Mouse (Mus musculus) kidney, adult 8-10 months (tissue): ENCODE results near the gene Usf1.

ENCODE experiments used
- DNase-seq, 2 experiments: peaks; one replicate each; pipeline ENCODE4 v3.0.0; 2022

Usf1 gene

DNA sequence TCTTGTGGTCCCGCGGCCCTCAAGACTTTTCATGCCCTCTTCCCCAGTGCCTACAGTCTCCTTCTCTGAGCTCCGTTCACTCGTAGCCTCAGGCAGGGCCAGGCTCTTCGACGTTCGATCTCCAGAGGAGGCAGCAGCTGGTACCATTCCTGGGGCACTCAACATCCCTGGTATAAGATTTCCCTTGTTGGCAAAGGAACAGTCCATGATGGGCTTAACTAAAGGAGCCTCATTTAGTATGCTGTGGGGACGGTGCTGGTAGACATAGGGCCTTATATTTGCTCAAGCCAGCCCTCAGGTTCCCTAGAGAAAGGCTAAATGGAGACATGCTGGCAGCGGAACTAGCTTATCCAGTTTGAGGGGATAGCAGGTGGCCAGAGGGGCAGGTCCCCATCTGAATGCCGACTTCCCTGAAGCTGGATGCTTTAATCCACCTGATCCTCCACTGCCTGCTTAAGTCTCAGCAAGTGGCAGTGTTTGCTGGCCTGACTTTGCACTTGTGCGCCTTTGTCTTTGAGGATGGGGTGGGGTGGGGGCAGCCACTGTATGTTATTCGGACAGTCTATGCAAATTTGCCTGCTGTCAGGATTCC is 8.3 kb downstream of the Usf1 start:
- DNase-seq = no peak

DNA sequence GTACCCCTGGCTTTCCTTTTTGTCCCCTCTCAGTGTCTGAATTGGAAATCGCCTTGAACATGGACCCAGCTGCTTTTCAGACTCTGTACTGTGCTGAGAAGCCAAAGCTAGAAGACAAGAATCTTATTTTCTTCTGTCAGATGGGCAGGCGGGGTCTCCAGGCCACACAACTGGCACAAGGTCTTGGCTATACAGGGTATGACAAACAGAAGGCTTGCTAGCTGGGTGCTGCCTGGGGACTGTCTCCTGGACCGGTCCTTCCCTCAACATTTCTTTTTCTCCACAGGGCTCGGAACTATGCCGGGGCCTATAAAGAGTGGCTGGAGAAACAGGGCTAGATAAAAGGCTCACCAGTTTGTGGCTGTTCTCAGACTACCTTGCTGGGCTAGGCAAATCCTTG is 8.8 kb downstream of the Usf1 start:
- no peak for DNase-seq

DNA sequence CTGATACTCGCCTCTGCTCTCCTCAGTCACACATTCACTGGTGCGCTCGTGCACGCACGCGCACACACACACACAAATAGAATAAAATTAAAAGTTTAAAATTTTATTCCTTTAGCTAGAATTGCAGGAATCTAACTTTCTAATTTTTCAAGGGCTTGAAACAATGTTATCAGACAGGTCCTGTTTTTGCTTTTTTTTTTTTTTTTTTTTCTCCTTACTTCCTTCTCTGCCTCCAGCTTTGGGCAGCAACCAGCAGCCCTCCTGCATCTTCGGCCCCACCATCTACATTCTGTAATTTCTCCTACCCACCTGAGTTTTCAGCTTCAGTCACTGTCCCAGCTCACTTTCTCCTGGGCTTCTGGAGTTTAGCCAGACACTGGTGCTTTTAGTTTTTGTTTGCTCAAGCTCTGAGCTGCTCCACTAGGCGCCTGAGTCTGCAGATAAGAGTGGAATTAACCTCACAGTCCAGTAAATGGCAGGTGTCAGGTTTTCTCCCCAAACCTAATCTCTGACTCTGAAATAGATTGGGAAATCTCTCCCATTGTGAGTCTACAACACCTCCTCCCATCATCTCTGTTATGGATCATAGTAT is 11.5 kb downstream of the Usf1 start:
- no peak for DNase-seq

DNA sequence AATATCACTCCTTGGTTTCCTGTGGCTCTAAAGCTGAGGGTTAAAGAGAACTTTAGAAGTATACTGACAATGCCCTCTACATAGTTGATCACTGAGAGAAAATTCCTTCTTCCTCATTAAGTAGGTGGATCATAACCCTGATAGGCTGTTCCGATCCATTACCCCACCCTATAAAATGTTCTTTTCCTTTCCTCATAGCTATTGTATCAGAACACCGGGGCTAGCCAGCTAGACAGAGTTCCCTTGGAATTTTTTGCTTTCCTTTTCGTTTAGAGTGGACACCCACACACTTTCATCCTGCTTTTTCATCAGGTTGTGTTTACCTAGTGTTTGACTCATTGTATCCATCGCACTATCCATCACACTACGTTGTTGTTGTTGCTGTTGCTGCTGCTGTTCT is 13.5 kb downstream of the Usf1 start:
- DNase-seq = no peak

DNA sequence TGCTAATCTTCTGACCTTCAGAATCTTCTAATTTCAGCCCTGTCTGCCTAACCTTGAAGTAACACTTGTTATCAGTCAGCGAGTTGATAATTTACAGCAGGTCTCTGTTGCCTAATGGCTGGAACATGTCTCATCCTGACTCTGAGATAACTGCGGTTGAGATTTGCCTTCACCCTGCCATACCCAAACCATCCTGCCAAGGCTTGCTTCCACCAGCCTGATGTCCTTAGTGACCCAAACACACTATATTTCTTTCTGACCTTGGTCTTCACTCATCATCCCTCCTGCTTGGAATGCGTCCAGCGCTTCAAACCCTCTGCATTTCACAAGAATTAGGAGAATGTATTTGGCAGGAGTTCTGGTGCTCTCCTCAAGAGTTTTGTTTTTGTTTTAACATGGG is 14.0 kb downstream of the Usf1 start:
- DNase-seq = no peak

DNA sequence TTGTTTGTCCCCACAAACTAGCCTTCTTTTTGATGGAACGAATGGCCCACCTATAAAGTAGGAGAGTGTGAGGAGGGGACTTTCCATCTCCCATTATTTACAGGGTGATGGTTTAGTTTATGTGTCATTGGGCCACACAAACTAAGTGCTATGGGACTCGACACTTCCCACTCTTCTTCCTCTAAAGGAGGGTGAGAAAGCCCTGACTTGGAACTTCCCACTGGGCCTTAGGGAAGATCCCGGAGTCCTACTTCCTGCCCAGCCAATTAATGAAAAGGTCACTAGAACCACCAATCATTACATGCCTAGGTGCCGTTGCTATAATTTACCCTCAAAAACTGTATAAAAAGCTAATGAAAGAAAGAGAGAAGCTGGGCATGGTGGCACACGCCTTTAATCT is 21.0 kb downstream of the Usf1 start:
- no peak for DNase-seq

DNA sequence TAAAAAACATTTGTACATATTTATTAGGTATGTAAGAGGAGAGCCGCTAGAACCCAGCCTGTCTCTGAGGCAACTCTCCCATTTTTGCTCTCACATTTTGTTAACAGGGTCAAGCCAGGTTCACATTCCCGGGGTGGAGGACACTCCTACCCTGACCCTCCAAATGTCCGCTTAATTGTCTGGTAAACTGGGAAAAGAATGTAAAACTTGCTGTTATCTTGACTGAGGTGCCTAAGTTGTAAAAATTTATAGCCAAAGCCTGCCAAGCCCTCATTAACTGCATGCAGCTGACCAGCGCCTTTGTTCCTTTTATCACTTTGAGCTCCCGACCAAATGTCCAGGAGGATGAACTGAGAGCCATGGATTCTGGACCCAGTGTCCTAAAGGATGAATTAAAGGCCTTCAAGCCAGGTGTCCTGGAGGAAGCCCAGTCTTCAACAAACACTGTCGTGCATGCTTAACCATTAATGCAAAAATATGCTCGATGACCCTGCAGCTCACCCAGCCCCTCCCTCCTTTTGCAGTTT is 24.2 kb downstream of the Usf1 start:
- no peak for DNase-seq

DNA sequence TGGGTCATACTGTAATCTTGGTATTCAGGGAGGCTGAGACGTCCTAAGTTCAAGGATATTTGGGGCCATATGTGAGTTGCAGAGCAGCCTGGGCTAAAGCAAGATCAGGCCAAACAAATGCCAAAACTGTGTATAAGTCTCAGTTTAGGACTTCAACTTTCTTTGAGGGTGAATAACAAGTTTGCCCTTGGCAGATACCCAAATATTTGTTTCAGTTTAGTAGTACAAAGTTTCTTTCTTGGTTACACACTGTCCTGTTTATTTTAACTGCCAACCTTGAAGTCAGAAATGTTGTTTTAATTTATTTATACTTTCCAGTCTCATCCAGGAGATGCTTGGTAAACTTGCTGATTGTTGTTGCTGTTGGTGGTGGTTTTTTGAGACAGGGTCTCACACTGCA is 24.9 kb downstream of the Usf1 start:
- no peak for DNase-seq

DNA sequence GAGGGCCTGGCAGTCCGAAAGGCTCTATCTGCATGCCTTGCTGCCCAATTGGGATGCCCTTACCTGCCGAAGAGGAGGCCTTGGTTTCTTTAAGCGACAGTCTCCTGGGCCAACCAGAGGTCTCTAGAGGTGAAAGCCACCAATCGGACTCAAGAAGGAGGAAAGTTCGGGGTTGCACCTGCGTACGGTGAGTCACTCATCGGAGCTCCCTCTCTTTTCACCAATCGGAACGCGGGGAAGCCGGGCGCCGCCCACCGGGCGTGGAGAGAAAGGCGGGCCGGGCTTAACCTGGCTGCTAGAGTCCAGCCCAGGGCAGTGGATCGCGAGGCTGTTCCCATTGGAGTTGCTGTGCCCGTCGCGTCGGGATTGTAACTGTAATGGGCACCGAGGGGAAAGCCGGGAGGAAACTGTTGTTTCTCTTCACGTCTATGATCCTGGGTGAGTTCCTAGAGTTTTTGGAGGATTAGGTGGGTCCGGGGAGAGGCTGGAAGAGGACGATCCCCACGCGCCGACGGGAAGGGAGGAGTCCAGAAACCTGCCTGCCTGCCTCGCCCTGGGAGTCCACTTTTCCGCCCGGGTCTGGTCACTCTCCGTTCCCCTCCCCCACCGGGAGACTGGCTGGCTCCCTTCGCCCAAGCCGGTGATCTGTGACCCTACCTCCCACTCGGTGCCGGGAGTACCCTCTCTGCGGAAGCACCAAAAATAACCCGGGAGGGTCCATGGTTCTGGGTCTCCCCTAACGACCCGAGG is 26.3 kb downstream of the Usf1 start, which contains the start of gene F11r:
F11r (plus strand) TSS at position 272 of the 750 bp plus-strand sequence.
- peak; percentile 98 for DNase-seq

DNA sequence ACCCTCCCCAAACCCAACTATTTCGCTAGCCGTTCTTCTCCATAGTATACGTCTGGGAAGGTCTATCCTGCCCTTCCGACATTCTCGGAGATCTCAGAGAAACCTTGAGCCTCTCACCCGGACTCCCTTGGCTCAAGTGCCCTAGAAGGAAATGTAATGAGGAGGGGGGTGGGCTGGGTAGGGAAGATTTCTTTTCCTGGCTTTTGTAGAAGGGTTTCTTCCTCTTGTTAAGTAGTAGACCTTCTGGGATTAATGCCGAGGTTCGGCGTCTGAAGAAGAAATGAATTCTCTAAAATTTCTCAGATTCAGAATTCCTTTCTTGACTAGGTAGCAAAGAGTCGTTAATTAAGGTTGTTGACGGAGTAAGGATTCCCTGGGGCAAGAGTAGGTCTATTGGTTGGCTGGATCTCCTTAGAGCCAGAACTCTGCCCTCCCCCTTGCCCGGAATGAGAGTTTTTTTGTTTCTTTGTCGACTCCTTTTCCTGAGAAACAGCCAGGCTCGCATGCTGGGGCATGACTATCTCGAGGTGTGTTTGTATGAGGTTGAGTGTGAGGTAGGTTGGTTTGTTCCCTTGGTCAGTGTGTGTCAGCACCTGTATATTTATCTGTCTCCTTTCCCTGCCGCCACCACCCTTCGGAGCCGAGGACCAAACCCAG is 27.0 kb downstream of the Usf1 start:
- peak; percentile 30 to 35 for DNase-seq

DNA sequence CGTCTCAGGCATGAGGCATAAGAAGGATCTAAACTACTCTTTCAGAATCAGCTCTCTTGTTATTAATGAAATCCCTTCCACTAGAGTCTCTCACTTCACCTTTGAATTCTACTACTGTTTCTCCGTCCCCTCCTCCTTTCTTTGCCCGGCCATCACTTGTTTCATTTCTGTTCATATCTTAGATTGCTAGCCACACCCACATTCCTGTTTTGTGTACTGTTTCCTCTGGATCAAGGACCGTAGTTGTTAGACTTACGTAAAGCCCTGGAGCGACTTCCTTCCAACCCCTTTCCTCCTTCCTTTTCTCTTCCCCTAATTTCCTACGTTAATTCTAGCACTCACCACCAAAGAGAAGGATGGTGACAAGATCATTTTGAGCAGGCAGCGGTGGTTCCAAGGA is 28.0 kb downstream of the Usf1 start:
- DNase-seq = peak in 1 of 2 experiments; percentile 29

DNA sequence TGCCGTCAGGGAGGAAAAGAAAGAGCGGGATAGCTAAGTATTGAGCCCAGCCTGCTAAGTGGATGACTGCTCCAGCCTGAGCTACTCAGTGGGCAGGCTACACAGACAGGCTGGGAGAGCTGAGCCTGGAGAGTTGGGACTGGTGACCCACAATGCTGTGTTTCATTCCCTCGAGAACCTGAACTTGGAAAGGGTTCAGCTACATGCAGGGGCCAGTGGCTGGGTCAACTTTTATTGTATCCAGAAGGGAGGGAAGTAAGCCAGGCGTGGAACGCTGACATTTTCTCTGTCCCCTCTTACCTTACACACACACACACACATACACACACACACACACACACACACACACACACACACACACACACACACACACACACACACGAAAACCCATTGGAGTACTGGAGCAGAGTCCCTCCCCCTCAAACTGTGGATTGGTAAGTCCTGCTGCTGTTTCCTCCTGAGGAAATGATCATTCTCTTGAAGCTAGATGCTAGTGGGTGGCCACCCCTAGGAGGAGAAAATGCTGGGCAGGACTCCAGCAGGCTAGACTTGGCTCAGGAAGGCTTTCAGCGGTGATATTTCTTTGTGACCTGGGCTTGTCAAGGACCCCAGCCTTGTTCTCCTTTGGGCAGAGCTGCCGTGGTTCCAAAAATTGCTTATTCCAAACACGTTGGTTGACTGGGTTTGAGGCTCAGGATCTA is 29.1 kb downstream of the Usf1 start:
- peak; percentile 82 to 89 for DNase-seq

DNA sequence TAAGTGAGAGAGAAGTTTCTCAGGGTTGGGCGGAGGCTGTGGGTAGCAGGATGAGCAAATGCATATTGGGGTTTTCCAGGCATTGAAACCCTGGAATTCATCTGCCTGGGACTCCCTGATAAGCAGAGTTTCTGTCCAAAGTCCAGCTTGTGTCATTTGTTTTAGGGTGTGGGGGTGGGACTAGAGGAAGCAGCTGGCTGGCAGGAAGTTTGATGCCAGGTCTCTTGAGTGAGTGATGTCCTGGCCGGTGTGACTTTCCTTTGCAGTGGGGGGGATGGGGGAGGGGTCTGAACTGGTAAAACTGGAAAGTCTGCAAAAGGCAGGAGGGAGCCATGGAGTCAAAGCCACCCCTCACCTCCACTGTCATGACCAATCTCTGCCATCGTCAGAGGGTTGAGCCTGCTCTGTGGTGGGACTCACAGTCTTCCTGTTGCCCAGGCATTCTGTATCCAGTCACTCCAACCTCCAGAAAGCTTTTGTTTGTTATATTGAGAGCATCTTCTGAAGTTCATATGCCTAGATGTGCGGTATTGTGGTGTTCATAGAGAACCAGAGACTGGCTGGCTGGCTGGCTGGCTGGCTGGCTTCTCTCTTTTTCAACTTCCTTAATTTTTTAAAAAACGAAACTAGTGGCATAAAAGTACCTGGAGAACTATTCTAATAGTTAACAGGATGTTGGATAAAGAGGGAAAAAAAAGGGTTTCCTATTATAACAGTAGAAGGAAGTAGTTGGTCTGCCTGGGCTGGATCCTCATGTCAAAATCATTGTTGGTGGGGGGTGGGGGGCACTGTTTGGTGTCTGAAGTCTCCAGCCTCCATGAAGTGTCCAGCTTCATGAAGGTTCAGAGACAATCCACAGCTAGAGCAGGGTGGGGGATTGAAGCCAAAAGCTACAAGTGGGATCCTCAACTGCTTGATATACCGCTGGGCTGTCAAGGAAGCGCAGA is 30.6 kb downstream of the Usf1 start:
- peak; percentile 34 to 50 for DNase-seq

DNA sequence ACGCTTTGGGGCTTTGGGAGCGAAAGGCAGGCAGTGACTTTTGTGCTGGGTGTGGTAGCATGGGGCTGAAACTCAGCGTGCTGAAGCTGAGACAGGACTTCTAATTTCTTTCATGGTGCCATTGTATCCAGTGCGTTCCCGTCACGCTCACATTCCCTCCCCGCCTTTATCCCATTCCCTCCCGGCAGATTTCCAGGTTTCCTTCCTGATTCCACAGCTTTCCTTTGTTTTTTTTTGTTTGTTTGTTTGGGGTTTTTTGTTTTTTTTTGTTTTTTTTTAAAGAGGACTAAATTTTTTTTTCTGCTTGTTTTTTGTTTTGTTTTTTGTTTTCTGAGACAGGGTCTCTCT is 31.3 kb downstream of the Usf1 start:
- DNase-seq = no peak

DNA sequence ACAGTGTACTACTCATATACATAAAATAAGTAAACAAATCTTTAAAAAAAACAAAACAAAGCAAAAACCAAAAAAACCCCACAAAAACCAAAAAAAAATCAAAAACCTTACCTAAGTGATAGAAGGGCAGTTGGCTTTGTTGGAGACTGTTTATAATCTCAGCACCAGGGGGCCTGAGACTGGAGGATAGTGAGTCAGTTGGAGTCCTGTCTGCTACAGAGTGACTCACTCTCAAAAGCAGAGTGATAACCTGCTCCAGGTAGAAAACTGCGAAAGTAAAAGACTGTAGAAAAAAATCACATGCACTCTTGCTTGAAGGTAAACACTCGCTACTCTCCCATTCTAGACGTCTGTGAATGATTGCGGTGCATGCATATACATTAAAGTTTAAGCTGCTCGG is 33.9 kb downstream of the Usf1 start:
- DNase-seq = no peak

DNA sequence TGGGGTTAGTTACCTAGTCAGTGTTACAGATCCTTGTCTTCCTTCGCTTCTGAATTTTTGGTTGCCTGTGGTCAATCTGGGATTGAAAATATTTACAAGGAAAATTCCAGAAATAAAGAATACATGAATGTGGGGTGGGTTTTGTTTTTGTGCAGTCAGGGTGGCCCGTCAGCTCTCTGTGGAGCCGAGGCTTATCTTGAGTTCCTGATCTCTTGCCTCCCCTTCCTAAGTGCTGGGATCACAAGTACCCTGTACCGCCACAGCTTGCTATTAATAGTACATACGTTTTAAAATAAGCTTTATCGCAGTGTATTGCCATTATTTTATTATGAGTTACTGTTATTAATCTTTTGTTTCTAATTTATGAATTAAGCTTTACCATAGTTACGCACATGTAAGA is 35.7 kb downstream of the Usf1 start:
- no peak for DNase-seq

DNA sequence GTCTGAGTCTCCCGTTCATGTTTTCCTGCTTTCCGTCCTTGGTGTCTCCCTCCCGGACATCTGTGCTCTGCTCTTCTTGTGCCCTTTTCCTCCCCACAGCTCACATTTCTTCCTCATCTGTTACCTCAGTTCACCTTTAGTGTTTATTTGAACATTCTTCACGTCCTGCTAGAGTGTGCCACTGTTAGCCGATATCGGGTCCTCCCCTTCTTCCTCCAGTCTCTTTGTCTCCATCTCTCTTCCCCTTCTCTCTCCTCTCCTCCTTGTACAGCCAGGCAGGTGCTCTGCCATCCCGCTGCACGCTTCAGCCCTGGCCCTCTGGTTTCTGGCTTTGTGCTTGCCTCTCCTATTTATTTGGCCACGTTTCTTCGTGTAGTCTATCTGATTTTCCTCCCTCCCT is 36.6 kb downstream of the Usf1 start:
- no peak for DNase-seq

DNA sequence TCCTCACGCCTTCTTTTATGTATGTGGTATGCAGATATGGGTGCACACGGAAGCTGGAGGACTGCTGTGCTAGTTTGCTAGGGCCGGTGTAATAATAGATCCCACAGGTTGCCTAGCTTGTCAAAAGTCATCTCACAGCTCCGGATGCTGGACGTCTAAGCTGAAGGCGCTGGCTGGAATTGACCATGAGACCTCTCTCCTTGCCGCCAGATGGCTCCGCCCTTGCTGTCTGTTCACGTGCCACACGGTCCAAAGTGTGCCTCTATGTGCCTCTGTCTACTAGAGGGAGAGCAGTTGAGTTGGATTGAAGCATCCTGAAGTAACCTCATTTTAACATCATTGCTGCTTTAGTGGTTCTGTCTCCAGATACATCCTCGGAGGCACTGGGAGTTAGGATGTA is 38.9 kb downstream of the Usf1 start:
- DNase-seq = peak in 1 of 2 experiments; percentile 35

DNA sequence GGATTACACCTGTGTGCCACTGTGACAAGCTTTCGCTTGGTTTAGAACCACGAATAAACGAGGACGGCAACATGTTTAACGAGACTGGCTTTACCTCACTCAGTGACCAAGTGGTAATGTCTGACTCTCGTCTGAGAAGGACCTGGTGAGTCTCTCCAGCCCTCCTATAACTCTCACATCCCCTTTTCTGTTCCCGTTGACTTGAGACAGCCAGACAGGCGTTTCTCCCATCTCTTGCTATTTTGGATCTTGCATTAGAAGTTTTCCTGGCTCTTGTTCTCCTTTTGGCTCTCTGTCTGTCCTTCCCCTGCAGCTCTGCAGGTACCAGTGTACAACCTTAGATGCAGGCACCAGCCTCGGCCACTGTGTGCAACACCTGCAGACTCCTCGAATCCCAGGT is 39.9 kb downstream of the Usf1 start:
- no peak for DNase-seq

DNA sequence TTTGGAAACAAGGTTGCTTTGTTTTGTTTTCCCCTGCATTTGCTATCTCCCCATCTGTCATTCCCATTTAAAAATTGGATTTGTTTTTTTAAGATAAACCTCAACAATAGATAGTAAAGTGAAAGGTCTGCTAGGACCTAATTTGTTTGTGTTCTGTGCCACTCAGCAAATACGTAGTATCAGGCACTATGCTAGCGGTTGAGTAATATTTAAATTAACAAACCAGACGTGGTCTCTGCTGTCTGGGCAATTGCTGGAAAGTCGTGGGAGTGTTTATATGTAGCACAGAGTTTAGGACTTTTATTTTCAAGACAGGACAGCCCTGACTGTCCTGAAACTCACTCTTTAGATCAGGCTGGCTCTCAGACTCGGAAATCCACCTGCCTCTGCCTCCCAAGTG is 41.4 kb downstream of the Usf1 start:
- no peak for DNase-seq

DNA sequence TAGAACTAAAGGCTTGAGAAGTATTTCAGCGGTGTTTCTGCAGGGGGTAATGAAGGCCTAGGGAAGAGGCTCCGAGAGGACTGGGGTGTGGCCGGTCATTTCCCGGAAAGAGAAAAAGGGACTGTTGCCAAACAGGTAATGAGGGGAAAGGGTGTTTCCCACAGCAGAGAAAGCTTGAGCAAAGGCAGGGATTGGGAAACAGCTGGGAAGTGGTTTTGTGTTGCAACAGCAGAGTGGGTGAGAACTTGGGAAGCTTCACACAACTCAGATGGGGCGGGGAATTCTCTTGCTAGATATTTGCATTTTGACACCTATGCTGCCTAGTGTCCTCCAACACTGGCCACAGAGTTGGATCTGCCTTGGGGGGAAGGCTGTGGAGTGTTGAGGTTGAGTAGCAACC is 41.8 kb downstream of the Usf1 start:
- DNase-seq = no peak

DNA sequence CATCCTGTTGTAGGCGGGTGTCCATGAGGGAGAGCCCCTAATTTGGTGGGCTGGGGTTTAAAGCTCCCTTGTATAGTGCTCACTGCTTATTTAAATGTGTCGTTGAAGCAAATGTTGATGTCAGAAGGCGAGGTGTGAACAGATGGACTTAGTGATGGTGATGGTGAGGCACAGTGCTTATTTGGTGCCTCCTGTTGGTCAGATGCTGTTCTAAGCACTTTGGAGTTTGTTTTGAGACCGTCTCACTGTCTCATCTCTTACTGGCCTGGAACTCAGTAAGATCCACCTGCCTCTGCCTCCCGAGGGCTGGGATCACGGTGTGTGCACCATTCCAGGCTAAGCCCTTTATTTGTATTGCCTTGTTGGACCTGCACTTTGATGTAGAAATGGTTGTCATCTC is 43.8 kb downstream of the Usf1 start:
- DNase-seq = no peak
